ENCODE assay signal across 8 mouse cellular contexts in genomic region chr14:54464293-54465005, GRCm38 (mm10). TPM values are rescaled to one million over a fixed set of nuclear protein-coding genes. Genes with fewer than 3 reads are reported as not detected.
DNase-seq lines count a peak whose midpoint lies in the region; ATAC-seq lines count a peak whose summit lies in the region.

No protein-coding gene starts in this region.

- DNase-seq in 3T3-L1 (ENCODE audit: low read depth, low spot score) (peak; percentile 91), R1 (ENCODE audit: low read depth, low spot score) (peak; percentile 96)
- peak; percentile 69 to 76 for DNase-seq in cerebellum, postnatal 25 days
- peak; percentile 55 for DNase-seq in gastrocnemius, postnatal 10 days

- peak overlapping the region; percentile 94 for H3K27ac ChIP-seq in liver, embryonic 12.5 days
- H3K27ac ChIP-seq in stomach, embryonic 15.5 days = peak overlapping the region; percentile 90

- peak overlapping the region; percentile 91 for H3K4me2 ChIP-seq in liver, embryonic 12.5 days
- peak overlapping the region; percentile 84 for H3K4me2 ChIP-seq in stomach, embryonic 15.5 days

- peak overlapping the region; percentile 92 for H3K9ac ChIP-seq in liver, embryonic 12.5 days
- peak overlapping the region; percentile 84 for H3K9ac ChIP-seq in stomach, embryonic 15.5 days

- no peaks in the 10 kb centered on the region for H3K9me3 ChIP-seq in liver, embryonic 12.5 days (replicated peaks)
- no peaks in the 10 kb centered on the region for H3K9me3 ChIP-seq in stomach, embryonic 15.5 days

- H3K36me3 ChIP-seq in liver, embryonic 12.5 days = peaks cover 40% of the 10 kb centered on the region
- H3K36me3 ChIP-seq in stomach, embryonic 15.5 days = peaks cover 15% of the 10 kb centered on the region

- WGBS in liver, embryonic 12.5 days (ENCODE audit: insufficient replicate concordance) = 1% methylated on average over 56 of the region's 57 CpGs
- under 1% methylated on average over 56 of the region's 57 CpGs for WGBS in stomach, embryonic 15.5 days

- H3K27me3 ChIP-seq in liver, embryonic 12.5 days (replicated peaks) = no peaks in the 10 kb centered on the region
- no peaks in the 10 kb centered on the region for H3K27me3 ChIP-seq in stomach, embryonic 15.5 days (replicated peaks)

- ATAC-seq in inflammation-experienced regulatory T-cells, adult 6 months = peak; percentile 60
- peak; percentile 73 for ATAC-seq in liver, embryonic 12.5 days
- peak; percentile 48 for ATAC-seq in monocyte, adult 5-6 weeks (replicated peaks; ENCODE audit: insufficient number of reproducible peaks, low FRiP score, low TSS enrichment, poor library complexity, severe bottlenecking)
- peak; percentile 72 for ATAC-seq in stomach, embryonic 15.5 days (ENCODE audit: insufficient read depth, low FRiP score, low read depth)

- peaks cover 36% of the 10 kb centered on the region for H3K4me1 ChIP-seq in liver, embryonic 12.5 days
- no peaks in the 10 kb centered on the region for H3K4me1 ChIP-seq in stomach, embryonic 15.5 days

- H3K4me3 ChIP-seq in liver, embryonic 12.5 days = peak overlapping the region; percentile 89
- peak overlapping the region; percentile 96 for H3K4me3 ChIP-seq in stomach, embryonic 15.5 days (replicated peaks)

RNA-seq across cellular contexts. Expression of gene Lrp10, which starts 0.5 kb away (rescaled TPM):
- 10 to 100 TPM; 36.3 to 39.5 TPM for total RNA-seq in gastrocnemius, postnatal 10 days (2021)
- polyA plus RNA-seq in inflammation-experienced regulatory T-cells, adult 6 months (2017; shearing (Covaris generic)) = 10 to 100 TPM; 52.5 to 66.4 (median 63.3) TPM
- 31.2 and 32.9 TPM in 2 replicates for polyA plus RNA-seq in liver, embryonic 12.5 days (2016; fragmentation: Nextera tagmentation; extraction: Ambion mirVana)
- 49.1 to 94.7 TPM (median 53.7 TPM) in 3 replicates for total RNA-seq in monocyte, adult 5-6 weeks (2017)
- 49.6 and 51.9 TPM in 2 replicates for polyA plus RNA-seq in stomach, embryonic 15.5 days (2015; fragmentation: Nextera tagmentation; extraction: Ambion mirVana)

RNA-seq across cellular contexts. Expression of gene Rem2, which starts 11.5 kb away (rescaled TPM):
- under 1 TPM in 1 of 2 experiments, not detected in 1; 0.14 TPM for total RNA-seq in gastrocnemius, postnatal 10 days (2021)
- polyA plus RNA-seq in inflammation-experienced regulatory T-cells, adult 6 months (2017; shearing (Covaris generic)) = under 1 TPM; 0.50 to 0.58 (median 0.57) TPM
- polyA plus RNA-seq in liver, embryonic 12.5 days (2016; fragmentation: Nextera tagmentation; extraction: Ambion mirVana) = 0.19 and 0.39 TPM in 2 replicates
- total RNA-seq in monocyte, adult 5-6 weeks (2017) = 0.68 TPM in 1 of 3 replicates, not detected in the others
- polyA plus RNA-seq in stomach, embryonic 15.5 days (2015; fragmentation: Nextera tagmentation; extraction: Ambion mirVana) = 1.6 and 2.3 TPM in 2 replicates

RNA-seq across cellular contexts. Expression of gene Mmp14, which starts 33.0 kb away (rescaled TPM):
- 100 to 1,000 TPM; 115 to 167 TPM for total RNA-seq in gastrocnemius, postnatal 10 days (2021)
- under 1 TPM in 2 of 3 experiments, not detected in 1; 0.29 to 0.47 TPM for polyA plus RNA-seq in inflammation-experienced regulatory T-cells, adult 6 months (2017; shearing (Covaris generic))
- polyA plus RNA-seq in liver, embryonic 12.5 days (2016; fragmentation: Nextera tagmentation; extraction: Ambion mirVana) = 36.7 and 38.2 TPM in 2 replicates
- 0.78 to 0.96 TPM in 2 of 3 replicates, not detected in the other for total RNA-seq in monocyte, adult 5-6 weeks (2017)
- 126 and 139 TPM in 2 replicates for polyA plus RNA-seq in stomach, embryonic 15.5 days (2015; fragmentation: Nextera tagmentation; extraction: Ambion mirVana)

RNA-seq across cellular contexts. Expression of gene Mrpl52, which starts 37.7 kb away (rescaled TPM):
- total RNA-seq in gastrocnemius, postnatal 10 days (2021) = 100 to 1,000 TPM; 141 to 159 TPM
- polyA plus RNA-seq in inflammation-experienced regulatory T-cells, adult 6 months (2017; shearing (Covaris generic)) = 100 to 1,000 TPM; 253 to 303 (median 292) TPM
- polyA plus RNA-seq in liver, embryonic 12.5 days (2016; fragmentation: Nextera tagmentation; extraction: Ambion mirVana) = 269 and 282 TPM in 2 replicates
- 49.3 to 72.4 TPM (median 52.8 TPM) in 3 replicates for total RNA-seq in monocyte, adult 5-6 weeks (2017)
- 273 and 275 TPM in 2 replicates for polyA plus RNA-seq in stomach, embryonic 15.5 days (2015; fragmentation: Nextera tagmentation; extraction: Ambion mirVana)

RNA-seq across cellular contexts. Expression of gene Slc7a7, which starts 46.9 kb away (rescaled TPM):
- total RNA-seq in gastrocnemius, postnatal 10 days (2021) = 1 to 10 TPM; 3.1 to 5.5 TPM
- polyA plus RNA-seq in inflammation-experienced regulatory T-cells, adult 6 months (2017; shearing (Covaris generic)) = 1 to 10 TPM in 1 of 3 experiments, under 1 TPM in 2; 0.42 to 2.5 (median 0.49) TPM
- polyA plus RNA-seq in liver, embryonic 12.5 days (2016; fragmentation: Nextera tagmentation; extraction: Ambion mirVana) = 8.4 and 8.5 TPM in 2 replicates
- total RNA-seq in monocyte, adult 5-6 weeks (2017) = 11.3 to 16.7 TPM (median 13.6 TPM) in 3 replicates
- polyA plus RNA-seq in stomach, embryonic 15.5 days (2015; fragmentation: Nextera tagmentation; extraction: Ambion mirVana) = 17.0 and 19.9 TPM in 2 replicates

Comparison
In these comparisons a context has a peak if more than half of its experiments do, and no peak if none do; other contexts are left out.
1. Peak in every context shown above with its lines: DNase-seq, ATAC-seq, H3K4me3 ChIP-seq and H3K27ac ChIP-seq.
2. RNA of gene Mmp14, which starts 33.0 kb away (polyA plus RNA-seq): 126 to 139 TPM in stomach, embryonic 15.5 days and 36.7 to 38.2 TPM in liver, embryonic 12.5 days; 0.29 to 0.47 TPM in inflammation-experienced regulatory T-cells, adult 6 months; every median in the first group is over 10 times any median in the second.